Mouse (Mus musculus) layer of hippocampus, postnatal 14 days (tissue): ENCODE measurements around the gene Tmigd3. TPM values are rescaled to one million over a fixed set of nuclear protein-coding genes. Genes with fewer than 3 reads are reported as not detected.

Source experiments
- DNase-seq, 2 experiments: peaks; one replicate each; pipeline ENCODE4 v3.0.0; 2021 to 2022; ENCODE audit warnings: low spot score in 2 of 2, mixed read lengths in 1 of 2
- total RNA-seq, 2 experiments: library from RNA; stranded (reverse); gene quantifications; 2 replicates each; pipeline ENCODE4 v1.2.3; 2021

Tmigd3 gene
- total RNA-seq, 2 experiments from 2014 or later, result 0.69 TPM; not detected in 1

DNA sequence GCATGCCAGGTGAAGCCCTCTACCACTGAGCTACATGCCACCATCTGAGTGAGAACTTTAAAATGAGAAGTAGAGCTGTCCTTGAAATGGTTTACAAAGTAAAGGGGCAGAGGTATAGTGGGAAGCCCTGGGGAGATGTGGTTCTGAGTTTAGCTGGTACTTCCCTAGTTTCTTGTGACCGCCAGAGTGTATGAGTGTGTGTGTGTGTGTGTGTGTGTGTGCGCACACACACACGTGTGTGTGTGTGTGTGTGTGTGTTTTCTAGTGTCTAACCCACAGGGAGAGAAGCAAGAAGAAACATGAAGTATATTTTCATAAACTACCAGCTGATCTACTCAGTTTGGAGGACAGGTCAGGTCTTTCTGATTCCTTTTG is 57.5 kb downstream of the Tmigd3 start:
- no peak for DNase-seq

GRCm38 (mm10) chr3:105928781-105929180 is 58.1 kb downstream of the Tmigd3 start:
- no peak for DNase-seq

GRCm38 (mm10) chr3:105929821-105930220 is 59.1 kb downstream of the Tmigd3 start:
- no peak for DNase-seq

DNA sequence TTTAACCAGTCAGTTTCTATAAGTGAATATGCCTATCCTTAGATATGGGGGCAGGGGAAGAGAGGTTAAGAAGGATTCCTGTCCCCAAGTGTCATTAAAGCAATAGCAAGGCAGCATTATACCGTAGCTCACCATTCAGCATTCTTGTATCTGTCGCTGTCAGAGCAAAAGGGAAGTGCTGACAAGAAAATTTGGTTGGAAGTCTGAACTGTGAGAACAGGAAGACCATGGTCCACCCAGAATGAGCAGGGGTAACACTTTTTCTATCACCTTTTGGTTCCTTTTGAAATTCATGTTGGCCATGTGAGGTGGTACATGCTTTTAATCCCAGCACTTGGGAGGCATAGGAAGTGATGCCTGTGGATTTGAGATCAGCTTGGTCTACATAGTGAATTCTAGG is 60.4 kb downstream of the Tmigd3 start:
- no peak for DNase-seq

DNA sequence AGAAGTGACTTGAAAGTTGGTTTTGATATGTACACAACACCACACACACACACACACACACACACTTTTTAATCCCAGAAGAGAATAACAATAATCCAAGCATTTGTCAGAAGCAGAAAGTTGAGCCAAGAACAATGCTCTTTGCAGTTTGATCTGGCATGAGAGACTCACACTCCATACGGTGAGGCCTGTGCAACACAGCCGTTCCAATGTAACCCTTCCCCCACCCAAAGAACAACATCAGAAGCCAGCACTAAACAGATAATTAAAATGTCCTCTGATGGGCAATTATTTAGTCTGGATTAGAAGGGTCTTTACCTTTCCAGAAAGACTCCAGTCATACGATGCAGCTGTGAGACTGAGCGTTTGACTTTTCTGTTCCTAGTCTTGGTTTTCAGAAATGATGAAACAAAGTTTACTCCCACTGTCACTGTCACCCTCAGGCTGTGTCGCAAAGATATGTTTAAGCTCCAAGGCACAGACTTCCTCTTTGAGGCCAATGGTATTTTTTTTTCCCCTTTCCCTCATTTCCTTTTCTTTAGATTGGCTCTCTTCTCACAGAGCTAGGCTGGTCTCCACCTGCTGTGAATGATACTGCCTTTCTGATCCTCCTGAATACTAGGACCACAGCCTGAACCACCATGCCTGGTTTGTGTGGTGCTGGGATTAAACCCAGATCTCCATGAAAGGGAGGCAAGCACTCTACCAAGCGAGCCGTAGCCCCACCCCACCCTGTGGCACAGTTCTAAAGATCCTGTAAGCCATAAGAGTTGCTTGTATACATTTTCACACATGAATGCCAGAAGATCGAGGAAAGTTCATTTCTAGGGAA is 61.8 kb downstream of the Tmigd3 start, which contains the start of gene I830077J02Rik:
Gene I830077J02Rik, minus strand, starts transcription at position 425 of the 832 bp plus-strand sequence.
- DNase-seq, result no peak

DNA sequence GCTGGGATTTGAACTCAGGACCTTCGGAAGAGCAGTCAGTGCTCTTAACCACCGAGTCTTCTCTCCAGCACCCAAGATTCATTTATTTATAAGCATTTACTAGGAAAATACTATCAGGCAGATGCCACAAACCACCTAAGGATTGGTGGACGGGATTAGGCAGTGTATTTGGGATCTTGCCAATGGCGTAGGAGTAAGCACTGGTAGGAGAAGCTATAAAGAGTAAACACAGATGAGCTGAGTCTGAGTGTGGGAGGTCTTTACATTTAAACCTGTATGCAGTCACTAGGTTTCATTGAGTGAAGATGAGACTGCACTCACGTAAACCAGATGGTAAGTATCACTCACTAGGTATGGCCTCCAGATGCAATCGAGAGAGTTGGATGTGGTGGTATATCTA is 63.2 kb downstream of the Tmigd3 start:
- DNase-seq, result no peak

GRCm38 (mm10) chr3:105935033-105935432 is 64.3 kb downstream of the Tmigd3 start:
- DNase-seq, result peak in 1 of 2 experiments; percentile 25

GRCm38 (mm10) chr3:105936111-105936510 is 65.4 kb downstream of the Tmigd3 start:
- no peak for DNase-seq

GRCm38 (mm10) chr3:105951348-105951747 is 80.6 kb downstream of the Tmigd3 start:
- no peak for DNase-seq

DNA sequence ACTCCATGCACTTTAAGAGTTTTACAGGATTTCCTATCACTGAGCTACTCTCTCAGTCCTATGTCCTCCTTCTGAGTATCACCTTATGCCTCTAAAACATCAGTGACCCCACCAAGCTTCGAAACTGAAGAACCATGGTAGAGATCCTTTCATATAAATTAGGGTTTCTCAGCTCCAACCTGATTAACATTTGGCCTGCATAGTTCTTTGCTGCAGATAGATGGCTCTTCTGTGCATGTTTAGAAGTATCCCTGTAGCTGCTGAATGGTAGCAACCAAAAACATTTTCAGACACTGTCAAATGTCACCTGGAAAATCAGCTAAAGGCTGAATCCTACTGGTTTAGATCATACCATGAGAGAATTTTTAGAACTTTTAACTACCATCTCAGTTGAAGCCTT is 86.5 kb downstream of the Tmigd3 start:
- no peak for DNase-seq

DNA sequence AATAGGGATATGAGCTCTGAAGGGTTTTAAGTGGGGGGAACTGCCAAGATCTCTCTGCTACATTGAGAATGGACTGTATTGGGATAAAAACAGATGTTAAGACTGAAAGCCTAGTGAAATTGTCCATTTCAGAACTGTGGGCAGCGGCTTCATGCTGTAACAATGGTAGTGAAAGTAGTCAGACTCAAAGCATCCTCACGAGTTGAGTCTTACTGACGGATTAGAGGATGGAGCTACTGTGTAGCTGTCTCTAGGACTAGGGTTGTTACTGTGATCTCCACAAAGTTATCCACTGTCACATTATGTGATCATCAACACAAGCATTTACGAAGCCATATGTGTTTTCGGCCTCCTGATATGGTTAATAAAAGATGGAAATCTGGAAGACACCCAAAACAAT is 87.5 kb downstream of the Tmigd3 start:
- DNase-seq, result no peak

- peak; percentile 95 to 97 for DNase-seq
Observed at GRCm38 (mm10) chr3:105958974-105959580, 88.4 kb downstream of the Tmigd3 start, which contains the start of gene Wdr77. Wdr77 (plus strand) TSS chr3:105959369.

- no peak for DNase-seq
Observed at GRCm38 (mm10) chr3:105959585-105959984, 88.9 kb downstream of the Tmigd3 start.

- no peak for DNase-seq
Observed at GRCm38 (mm10) chr3:105959999-105960398, 89.3 kb downstream of the Tmigd3 start, which contains the start of gene Atp5f1. Atp5f1 (minus strand) TSS chr3:105960099.

DNA sequence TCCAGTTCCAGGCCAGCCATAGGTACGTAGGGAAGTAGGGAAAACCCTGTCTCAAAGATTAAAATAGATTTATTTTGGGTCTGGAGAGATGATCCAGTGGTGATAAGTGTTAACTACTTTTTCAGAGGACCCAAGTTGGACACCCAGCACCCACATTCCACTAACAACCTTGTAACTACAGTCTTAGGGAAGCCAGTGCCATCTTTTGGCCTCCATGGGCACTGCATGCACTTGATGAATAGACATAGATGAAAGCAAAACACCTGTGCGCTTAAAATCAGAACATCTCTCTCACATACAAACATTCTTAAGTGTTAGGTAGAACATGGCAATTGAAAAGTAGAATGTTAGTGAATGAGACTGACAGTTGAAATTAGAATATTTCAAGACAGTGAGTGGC is 90.0 kb downstream of the Tmigd3 start:
- no peak for DNase-seq

GRCm38 (mm10) chr3:105971831-105972446 is 101.2 kb downstream of the Tmigd3 start:
- DNase-seq, result no peak

DNA sequence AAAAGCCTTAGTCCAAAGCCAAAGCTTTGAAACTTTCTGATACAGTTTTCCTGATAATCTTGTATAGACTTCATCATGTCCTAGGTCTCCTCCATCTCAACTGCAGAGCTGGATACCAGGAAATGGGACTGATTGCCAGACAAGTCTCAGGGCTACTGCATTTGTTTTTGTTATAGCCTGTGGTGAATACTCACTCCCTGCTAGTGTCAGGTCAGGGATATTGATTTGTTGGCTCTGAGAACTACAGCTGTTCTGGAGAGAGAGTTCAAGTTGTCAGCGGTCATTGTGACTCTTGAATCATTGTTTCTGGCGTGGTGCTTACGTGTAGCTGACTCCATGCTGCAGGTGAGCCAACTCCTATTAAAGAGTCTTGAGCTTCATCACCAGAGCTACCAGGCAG is 102.7 kb downstream of the Tmigd3 start, which contains the start of gene Ovgp1:
Gene Ovgp1, plus strand, starts transcription at position 301 of the 400 bp plus-strand sequence.
- DNase-seq, result no peak

Other genes with a start within 250 kb of the Tmigd3 start
- 10 to 100 TPM in 1 of 2 experiments, 1 to 10 TPM in 1; 9.5 to 12.3 TPM for gene Ddx20, start 183.3 kb upstream of the Tmigd3 start, total RNA-seq
- gene Inka2, start 166.3 kb upstream of the Tmigd3 start, total RNA-seq, result 10 to 100 TPM; 50.0 to 50.9 TPM
- 100 to 1,000 TPM; 125 to 130 TPM for gene Rap1a, start 69.6 kb upstream of the Tmigd3 start, total RNA-seq
- under 1 TPM; 0.62 to 0.95 TPM for gene Adora3, start within 50 bp of the Tmigd3 start, total RNA-seq
- under 1 TPM; 0.55 to 0.86 TPM for gene I830077J02Rik, start 61.8 kb downstream of the Tmigd3 start, total RNA-seq
- 10 to 100 TPM; 53.2 to 57.2 TPM for gene Wdr77, start 88.5 kb downstream of the Tmigd3 start, total RNA-seq
- gene Atp5f1, start 89.2 kb downstream of the Tmigd3 start, total RNA-seq, result 100 to 1,000 TPM; 308 to 321 TPM
- gene Ovgp1, start 102.8 kb downstream of the Tmigd3 start, total RNA-seq, result 1 to 10 TPM; 2.2 TPM
- 1 to 10 TPM in 1 of 2 experiments, under 1 TPM in 1; 0.41 to 1.8 TPM for gene Pifo, start 143.7 kb downstream of the Tmigd3 start, total RNA-seq
- not detected for gene Chil5, start 161.9 kb downstream of the Tmigd3 start, total RNA-seq
- under 1 TPM; 0.58 to 0.60 TPM for gene Chia1, start 242.3 kb downstream of the Tmigd3 start, total RNA-seq